In the genomic region with DNA sequence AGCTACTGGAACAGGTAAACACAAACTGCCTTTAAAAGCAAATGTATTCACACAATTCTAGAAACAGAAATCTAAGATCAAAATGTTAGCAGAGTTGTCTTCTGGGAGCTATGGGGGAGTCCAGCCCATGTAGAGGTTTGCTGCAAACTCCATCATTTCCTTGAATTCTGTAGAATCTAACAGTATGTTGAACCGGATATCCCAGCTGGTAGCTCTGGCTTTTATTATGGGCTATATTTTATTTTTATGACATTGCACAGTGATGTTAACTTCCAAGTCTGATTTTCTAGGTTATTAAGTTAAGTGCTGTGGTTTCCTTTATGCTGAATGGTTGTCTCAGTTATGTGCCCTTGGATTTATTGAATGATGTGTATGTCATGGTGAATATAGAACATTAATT, we compare ENCODE assay signal across 25 mouse cellular contexts.
"Had no signal": no experiment of that assay in that cellular context is flagged by ENCODE, and none has a peak within 500 bp of the region (broad histone marks: within the 10 kb centered on the region; RNA-seq: fewer than 3 reads in every experiment).

No protein-coding gene starts in this region.

- H3K27me3 ChIP-seq: heart, embryonic 13.5 days; heart, embryonic 15.5 days; hindbrain, embryonic 13.5 days; hindbrain, embryonic 15.5 days; intestine, embryonic 15.5 days; liver, embryonic 13.5 days; liver, embryonic 15.5 days had no signal

- H3K4me2 ChIP-seq: heart, embryonic 11.5 days; heart, embryonic 13.5 days; heart, embryonic 15.5 days; hindbrain, embryonic 13.5 days; hindbrain, embryonic 15.5 days; intestine, embryonic 15.5 days; liver, embryonic 11.5 days; liver, embryonic 13.5 days; liver, embryonic 15.5 days had no signal

- ATAC-seq: inflammation-experienced regulatory T-cells, adult 6 months; intestine, embryonic 15.5 days; intestine, postnatal 0 days; liver, postnatal 0 days had no signal

- DNase-seq: gastrocnemius, adult 2 months; gastrocnemius, postnatal 10 days; gastrocnemius, postnatal 25 days; heart, adult 18-20 months; heart, postnatal 14 days; heart, postnatal 36 days; kidney, adult 18-20 months; kidney, adult 8-10 months; kidney, postnatal 14 days; kidney, postnatal 4 days; liver; liver, embryonic 13.5 days; liver, postnatal 0 days had no signal

- H3K9ac ChIP-seq: heart, embryonic 13.5 days; heart, embryonic 15.5 days; hindbrain, embryonic 13.5 days; hindbrain, embryonic 15.5 days; intestine, embryonic 15.5 days; liver, embryonic 13.5 days; liver, embryonic 15.5 days; liver, postnatal 0 days had no signal

- H3K4me3 ChIP-seq: gastrocnemius, adult 2 months; heart, embryonic 13.5 days; heart, embryonic 15.5 days; hindbrain, embryonic 13.5 days; hindbrain, embryonic 15.5 days; intestine, embryonic 15.5 days; layer of hippocampus, adult 2 months; left cerebral cortex, adult 2 months; liver, embryonic 13.5 days; liver, embryonic 15.5 days had no signal

- H3K27ac ChIP-seq: gastrocnemius, adult 2 months; heart, embryonic 13.5 days; heart, embryonic 15.5 days; hindbrain, embryonic 13.5 days; hindbrain, embryonic 15.5 days; intestine, embryonic 15.5 days; layer of hippocampus, adult 2 months; left cerebral cortex, adult 2 months; liver, embryonic 13.5 days; liver, embryonic 15.5 days had no signal

- H3K4me1 ChIP-seq: heart, embryonic 13.5 days; heart, embryonic 15.5 days; hindbrain, embryonic 13.5 days; hindbrain, embryonic 15.5 days; intestine, embryonic 15.5 days; liver, embryonic 13.5 days; liver, embryonic 15.5 days had no signal

- H3K36me3 ChIP-seq: heart, embryonic 13.5 days; heart, embryonic 15.5 days; hindbrain, embryonic 13.5 days; hindbrain, embryonic 15.5 days; intestine, embryonic 15.5 days; liver, embryonic 13.5 days; liver, embryonic 15.5 days had no signal

- H3K9me3 ChIP-seq: heart, embryonic 13.5 days; heart, embryonic 15.5 days; hindbrain, embryonic 13.5 days; hindbrain, embryonic 15.5 days; intestine, embryonic 15.5 days; liver, embryonic 13.5 days; liver, embryonic 15.5 days had no signal
